Mouse (Mus musculus): ENCODE measurements at regions not wholly inside any gene's neighbourhood (a gene's known extent, or its start where the extent isn't known, plus 50 kb on each side); places are given as distances from the start of the nearest gene placed in this dataset.

- ATAC-seq (ENCODE audit: low FRiP score): no peak
- Histone ChIP-seq H3K4me1 (no peaks in the 10 kb centered on the region), H3K27ac (replicated peaks) (no peak overlapping the region), H3K36me3 (no peaks in the 10 kb centered on the region), H3K27me3 (replicated peaks) (no peaks in the 10 kb centered on the region), H3K4me3 (replicated peaks) (no peak overlapping the region), H3K9me3 (replicated peaks) (no peaks in the 10 kb centered on the region), H3K9ac (replicated peaks) (no peak overlapping the region), H3K4me2 (no peak overlapping the region)
- 74% methylated on average over 4 of the region's 4 CpGs for WGBS
Measured at GRCm38 (mm10) chr2:174019970-174020369, 56.1 kb upstream of the Stx16 start.

DNA sequence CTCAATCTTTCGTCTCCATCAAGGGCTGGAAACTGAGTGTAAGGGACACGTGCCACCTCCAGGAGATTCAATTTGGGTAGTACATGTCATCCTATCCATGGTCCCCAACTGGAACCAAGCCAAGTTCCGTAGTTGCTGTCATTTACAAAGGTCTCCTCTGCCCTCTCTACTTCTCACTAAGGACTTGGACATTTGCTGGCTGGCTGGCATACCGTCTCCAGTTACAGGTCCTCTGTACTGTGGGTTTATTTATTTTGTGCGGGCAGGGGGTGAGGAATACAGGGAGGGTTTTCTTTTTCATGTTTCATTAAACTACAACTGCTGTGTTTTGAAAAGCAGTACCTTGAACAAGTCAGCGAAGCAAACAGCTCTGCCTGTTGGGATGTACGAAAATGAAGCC lies 55.7 kb upstream of the Stx16 start:
- no peak overlapping the region for H3K4me2 ChIP-seq
- no peak overlapping the region for H3K27ac ChIP-seq (replicated peaks)
- no peaks in the 10 kb centered on the region for H3K36me3 ChIP-seq
- WGBS: 78% methylated on average over 7 of the region's 7 CpGs
- H3K9me3 ChIP-seq (replicated peaks): no peaks in the 10 kb centered on the region
- no peaks in the 10 kb centered on the region for H3K4me1 ChIP-seq
- H3K9ac ChIP-seq (replicated peaks): no peak overlapping the region
- no peaks in the 10 kb centered on the region for H3K27me3 ChIP-seq (replicated peaks)
- no peak overlapping the region for H3K4me3 ChIP-seq (replicated peaks)
- ATAC-seq (ENCODE audit: low FRiP score): no peak

- H3K27me3 ChIP-seq (replicated peaks): no peaks in the 10 kb centered on the region
- H3K36me3 ChIP-seq: no peaks in the 10 kb centered on the region
- no peak overlapping the region for H3K4me2 ChIP-seq
- H3K9ac ChIP-seq (replicated peaks): no peak overlapping the region
- H3K4me3 ChIP-seq (replicated peaks): no peak overlapping the region
- H3K27ac ChIP-seq (replicated peaks): no peak overlapping the region
- no peaks in the 10 kb centered on the region for H3K9me3 ChIP-seq (replicated peaks)
- no peak for ATAC-seq (ENCODE audit: low FRiP score)
- H3K4me1 ChIP-seq: no peaks in the 10 kb centered on the region
- WGBS: 84% methylated on average over 3 of the region's 3 CpGs
Measured at GRCm38 (mm10) chr2:174021538-174021937, 54.6 kb upstream of the Stx16 start.

DNA sequence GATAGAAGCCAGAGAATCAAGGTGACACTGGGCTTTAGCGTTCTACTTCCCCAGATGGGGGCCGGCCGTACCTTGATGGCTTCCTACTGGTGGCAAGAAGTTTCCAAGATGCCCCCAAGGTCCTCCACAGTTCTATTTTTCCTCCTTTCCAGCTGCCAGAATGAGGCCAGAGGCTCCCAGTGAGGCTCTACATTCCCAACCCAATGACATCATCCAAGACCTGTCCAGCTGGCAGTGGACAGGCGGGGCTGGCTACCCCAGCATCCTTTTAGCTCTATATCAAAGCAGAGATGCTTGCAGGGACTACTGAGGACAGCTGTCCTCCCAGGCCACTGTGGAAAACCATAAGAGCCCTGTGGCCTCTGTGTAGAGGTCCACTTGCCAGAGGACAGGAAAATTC lies 53.8 kb upstream of the Stx16 start:
- no peak overlapping the region for H3K4me2 ChIP-seq
- H3K27me3 ChIP-seq (replicated peaks): no peaks in the 10 kb centered on the region
- no peak overlapping the region for H3K4me3 ChIP-seq (replicated peaks)
- H3K9ac ChIP-seq (replicated peaks): no peak overlapping the region
- no peaks in the 10 kb centered on the region for H3K4me1 ChIP-seq
- H3K27ac ChIP-seq (replicated peaks): no peak overlapping the region
- H3K36me3 ChIP-seq: no peaks in the 10 kb centered on the region
- no peaks in the 10 kb centered on the region for H3K9me3 ChIP-seq (replicated peaks)
- 93% methylated on average over 4 of the region's 4 CpGs for WGBS
- no peak for ATAC-seq (ENCODE audit: low FRiP score)

DNA sequence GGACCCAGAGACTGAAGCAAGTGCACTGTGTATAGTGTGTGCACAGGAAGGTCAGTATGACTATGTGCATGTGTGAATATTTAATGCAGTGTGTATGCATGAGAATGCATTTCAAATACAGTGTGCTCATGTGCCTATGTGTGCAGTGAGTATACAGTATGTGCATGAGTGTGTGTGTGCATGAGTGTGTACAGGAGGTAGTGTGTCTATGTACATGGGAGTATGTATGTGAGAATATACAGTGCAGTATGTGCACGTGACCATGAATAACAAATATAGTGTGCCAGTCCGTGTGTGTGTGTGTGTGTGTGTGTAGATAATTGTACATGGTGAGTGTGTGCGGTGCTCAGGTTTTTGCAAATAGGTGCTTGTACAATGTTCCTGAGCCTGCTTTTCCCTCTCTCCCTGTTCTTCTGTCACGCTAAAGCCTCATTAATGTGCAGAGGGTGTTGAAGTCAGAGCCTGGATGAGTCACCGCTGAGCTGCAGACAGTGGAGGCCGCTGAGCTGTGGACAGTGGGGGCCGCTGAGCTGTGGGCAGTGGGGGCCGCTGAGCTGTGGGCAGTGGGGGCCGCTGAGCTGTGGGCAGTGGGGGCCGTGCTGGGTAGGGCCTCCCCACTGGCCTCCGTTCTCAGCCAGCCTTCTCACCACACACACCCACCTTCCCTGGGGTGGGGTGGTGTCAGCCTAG lies 50.8 kb upstream of the Stx16 start:
- Histone ChIP-seq H3K27me3 (replicated peaks) (no peaks in the 10 kb centered on the region), H3K36me3 (no peaks in the 10 kb centered on the region), H3K9me3 (replicated peaks) (no peaks in the 10 kb centered on the region), H3K9ac (replicated peaks) (no peak overlapping the region), H3K4me1 (no peaks in the 10 kb centered on the region), H3K4me2 (no peak overlapping the region), H3K4me3 (replicated peaks) (no peak overlapping the region), H3K27ac (replicated peaks) (no peak overlapping the region)
- WGBS: 75% methylated on average over 11 of the region's 11 CpGs
- no peak for ATAC-seq (ENCODE audit: low FRiP score)
